Mouse (Mus musculus): Measurements from ENCODE around the gene Gm20777. TPM values are rescaled to one million over a fixed set of nuclear protein-coding genes. Genes with fewer than 3 reads are reported as not detected.
"Not testable (repeated sequence)": the region's sequence is repeated elsewhere in the genome, so short reads cannot be mapped to it uniquely, and the experiment has no call there.

The Gm20777 gene
- not detected for total RNA-seq (2021)

- DNase-seq (ENCODE audit: extremely low spot score in 1 of 2, low spot score in 1 of 2): not testable (repeated sequence)
Observed at GRCm38 (mm10) chrY:10752350-10752749, at the start of gene Gm20777. TSS of gene Gm20777 (minus strand) at chrY:10752450.

- DNase-seq (ENCODE audit: extremely low spot score in 1 of 2, low spot score in 1 of 2): peak in 1 of 2 experiments; percentile 12
Observed at GRCm38 (mm10) chrY:10709551-10709950, 42.7 kb downstream of the Gm20777 start.

GRCm38 (mm10) chrY:10708761-10709160 lies 43.5 kb downstream of the Gm20777 start:
- not testable (repeated sequence) for DNase-seq (ENCODE audit: extremely low spot score in 1 of 2, low spot score in 1 of 2)

GRCm38 (mm10) chrY:10708226-10708625 lies 44.0 kb downstream of the Gm20777 start:
- DNase-seq (ENCODE audit: extremely low spot score in 1 of 2, low spot score in 1 of 2): not testable (repeated sequence)

GRCm38 (mm10) chrY:10706686-10707085 lies 45.6 kb downstream of the Gm20777 start:
- not testable (repeated sequence) for DNase-seq (ENCODE audit: extremely low spot score in 1 of 2, low spot score in 1 of 2)

Other genes with a start within 250 kb of the Gm20777 start
- not detected for gene Gm20737, start 216.4 kb downstream of the Gm20777 start, total RNA-seq (2021)
- gene Gm21775, start 199.0 kb downstream of the Gm20777 start, total RNA-seq (2021): not detected
- not detected for gene Gm21900, start 136.1 kb downstream of the Gm20777 start, total RNA-seq (2021)

All from layer of hippocampus, postnatal 25 days (tissue).